8 mouse cellular contexts compared by ENCODE assay signal in genomic region chr10:110760552-110760951, GRCm38 (mm10). TPM values are rescaled to one million over a fixed set of nuclear protein-coding genes. Genes with fewer than 3 reads are reported as not detected.
A peak's percentile ranks its signal among the peaks of the same experiment; 100 is the strongest.
DNase-seq lines count a peak whose midpoint lies in the region; ATAC-seq and TF ChIP-seq lines count a peak whose summit lies in the region.
"Not testable (repeated sequence)": the region's sequence is repeated elsewhere in the genome, so short reads cannot be mapped to it uniquely, and the experiment has no call there.

No protein-coding gene starts in this region.

- not testable (repeated sequence) for H3K27me3 ChIP-seq in hindbrain, embryonic 15.5 days; lung, postnatal 0 days (replicated peaks; ENCODE audit: insufficient read depth, low read length); neural tube, embryonic 13.5 days

- DNase-seq in 3T3-L1 (ENCODE audit: low read depth, low spot score): peak; percentile 60
- DNase-seq in T-cell, adult 2 months (ENCODE audit: low spot score): peak; percentile 31
- DNase-seq in embryo, embryonic 11 days: peak; percentile 76
- peak; percentile 52 for DNase-seq in kidney, postnatal 10 days
- peak; percentile 67 for DNase-seq in lung, postnatal 0 days (ENCODE audit: low spot score)

- H3K9ac ChIP-seq in hindbrain, embryonic 15.5 days; lung, postnatal 0 days (replicated peaks; ENCODE audit: low read depth); neural tube, embryonic 13.5 days: not testable (repeated sequence)

- H3K4me1 ChIP-seq in hindbrain, embryonic 15.5 days (replicated peaks); lung, postnatal 0 days (ENCODE audit: insufficient read depth, low read depth, low read length); neural tube, embryonic 13.5 days (replicated peaks): not testable (repeated sequence)

- H3K27ac ChIP-seq in hindbrain, embryonic 15.5 days (replicated peaks); lung, postnatal 0 days (ENCODE audit: low read length); neural tube, embryonic 13.5 days (replicated peaks): not testable (repeated sequence)

- ATAC-seq in frontal cortex, adult (ENCODE audit: low TSS enrichment): 0 out of 2 replicates have a peak, but pooled peaks have one; percentile 55
- peak; percentile 77 for ATAC-seq in hindbrain, embryonic 15.5 days (ENCODE audit: low FRiP score, low read depth)
- ATAC-seq in lung, postnatal 0 days: peak; percentile 74
- ATAC-seq in neural tube, embryonic 13.5 days (ENCODE audit: low read depth): 0 out of 2 replicates have a peak, but pooled peaks have one; percentile 64

- not testable (repeated sequence) for H3K4me3 ChIP-seq in hindbrain, embryonic 15.5 days; lung, postnatal 0 days (ENCODE audit: low read depth, low read length); neural tube, embryonic 13.5 days

- WGBS in hindbrain, embryonic 15.5 days: 54% methylated on average over 8 of the region's 12 CpGs
- 40% methylated on average over 7 of the region's 12 CpGs for WGBS in lung, postnatal 0 days
- WGBS in neural tube, embryonic 13.5 days: 49% methylated on average over 7 of the region's 12 CpGs

- H3K9me3 ChIP-seq in hindbrain, embryonic 15.5 days; lung, postnatal 0 days (ENCODE audit: low read length); neural tube, embryonic 13.5 days: not testable (repeated sequence)

- H3K36me3 ChIP-seq in hindbrain, embryonic 15.5 days: peaks cover 18% of the 10 kb centered on the region
- not testable (repeated sequence) for H3K36me3 ChIP-seq in lung, postnatal 0 days (ENCODE audit: insufficient read depth, low read length)
- peaks cover 48% of the 10 kb centered on the region for H3K36me3 ChIP-seq in neural tube, embryonic 13.5 days

- TF ChIP-seq EP300 in lung, postnatal 0 days (IDR thresholded peaks at IDR 0.05): not testable (repeated sequence)

- not testable (repeated sequence) for H3K4me2 ChIP-seq in hindbrain, embryonic 15.5 days; lung, postnatal 0 days (replicated peaks; ENCODE audit: low read depth, low read length); neural tube, embryonic 13.5 days

- TF ChIP-seq CTCF in lung, postnatal 0 days (IDR thresholded peaks at IDR 0.05): peak; percentile 82

RNA-seq across cellular contexts. Expression of gene E2f7, which starts 15.3 kb away (rescaled TPM):
- polyA plus RNA-seq in hindbrain, embryonic 15.5 days (2015; fragmentation: Nextera tagmentation; extraction: Ambion mirVana): 6.7 and 9.3 TPM in 2 replicates
- 4.8 and 5.0 TPM in 2 replicates for polyA plus RNA-seq in lung, postnatal 0 days (2015; fragmentation: Nextera tagmentation; extraction: Ambion mirVana)
- polyA plus RNA-seq in neural tube, embryonic 13.5 days (2015; fragmentation: Nextera tagmentation; extraction: Ambion mirVana): 6.9 and 9.3 TPM in 2 replicates
